ENCODE assay signal across 9 mouse cellular contexts in the genomic region with DNA sequence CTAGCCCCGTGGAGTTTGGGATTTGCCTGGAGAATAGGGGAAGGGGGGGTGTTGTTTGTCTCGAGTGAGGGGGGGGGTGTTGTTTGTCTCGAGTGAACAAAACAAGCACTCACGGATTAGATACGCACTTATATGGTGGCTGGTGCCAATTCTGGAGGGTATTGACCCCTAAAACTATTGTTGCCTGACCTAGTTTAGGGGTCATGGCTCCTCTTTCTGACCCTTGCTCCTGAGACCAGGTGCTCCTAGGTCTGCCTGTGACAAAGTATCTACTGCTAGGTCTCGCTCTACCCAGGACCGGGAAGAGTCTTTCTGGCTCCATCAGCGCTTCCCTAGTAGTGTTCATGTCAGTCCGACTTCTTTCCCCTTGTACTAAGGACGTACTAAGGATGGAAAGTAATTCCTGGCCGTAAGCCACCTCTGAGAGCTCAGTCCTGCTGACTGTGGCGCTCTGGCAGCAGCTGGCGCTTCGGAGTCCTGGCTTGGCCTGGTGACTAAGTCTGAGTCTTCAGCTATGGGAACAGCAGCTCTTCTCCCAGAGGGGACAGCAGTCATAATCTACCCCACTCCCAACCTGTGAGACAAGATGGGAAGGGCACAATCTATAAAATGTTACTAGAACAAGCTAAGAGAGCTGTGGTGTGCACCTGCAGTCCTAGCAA. TPM values are rescaled to one million over a fixed set of nuclear protein-coding genes. Genes with fewer than 3 reads are reported as not detected.
A peak's percentile ranks its signal among the peaks of the same experiment; 100 is the strongest.
DNase-seq lines count a peak whose midpoint lies in the region; ATAC-seq and TF ChIP-seq lines count a peak whose summit lies in the region.
"Had no signal": no experiment of that assay in that cellular context is flagged by ENCODE, and none has a peak within 500 bp of the region (broad histone marks: within the 10 kb centered on the region; RNA-seq: fewer than 3 reads in every experiment).

No protein-coding gene starts in this region.

- WGBS in neural tube, embryonic 11.5 days = 73% methylated on average over 14 of the region's 14 CpGs
- WGBS in intestine, embryonic 14.5 days = 59% methylated on average over 14 of the region's 14 CpGs
- WGBS in liver, embryonic 13.5 days (ENCODE audit: insufficient replicate concordance) = 68% methylated on average over 14 of the region's 14 CpGs
- 19% methylated on average over 14 of the region's 14 CpGs for WGBS in olfactory bulb, adult 2 months

- H3K9me3 ChIP-seq in neural tube, embryonic 11.5 days (ENCODE audit: control insufficient read depth, low read length) = no peaks in the 10 kb centered on the region
- no peaks in the 10 kb centered on the region for H3K9me3 ChIP-seq in intestine, embryonic 14.5 days (ENCODE audit: control insufficient read depth, low read length)
- no peaks in the 10 kb centered on the region for H3K9me3 ChIP-seq in liver, embryonic 13.5 days (replicated peaks)

- no peak for TF ChIP-seq CTCF in olfactory bulb, adult 2 months (IDR thresholded peaks at IDR 0.05; ENCODE audit: insufficient read depth, low read depth, low read length)

- H3K36me3 ChIP-seq in neural tube, embryonic 11.5 days (ENCODE audit: control insufficient read depth, insufficient read depth, low read length) = no peaks in the 10 kb centered on the region
- no peaks in the 10 kb centered on the region for H3K36me3 ChIP-seq in intestine, embryonic 14.5 days (ENCODE audit: control insufficient read depth, insufficient read depth, low read length)
- no peaks in the 10 kb centered on the region for H3K36me3 ChIP-seq in liver, embryonic 13.5 days

- no peak for DNase-seq in neural tube, embryonic 11.5 days (ENCODE audit: low spot score)
- no peak for DNase-seq in neural tube, embryonic 10.5 days (ENCODE audit: extremely low spot score, low spot score)
- peak; percentile 98 for DNase-seq in heart, adult 11 months
- DNase-seq in intestine, embryonic 14.5 days (ENCODE audit: low spot score) = no peak
- DNase-seq in liver, embryonic 13.5 days = no peak
- no peak for DNase-seq in B cell, adult 2 months
- DNase-seq in embryo, embryonic 9.5 days (ENCODE audit: extremely low spot score) = no peak

- TF ChIP-seq POLR2A in olfactory bulb, adult 2 months (IDR thresholded peaks at IDR 0.05; ENCODE audit: insufficient read depth, low read depth, low read length) = no peak

- H3K4me3 ChIP-seq in neural tube, embryonic 11.5 days (ENCODE audit: low read depth, low read length) = peak overlapping the region; percentile 63
- H3K4me3 ChIP-seq in intestine, embryonic 14.5 days (ENCODE audit: low read depth, low read length) = 0 out of 2 replicates have a peak overlapping the region, but pooled peaks have one; percentile 2
- H3K4me3 ChIP-seq in liver, embryonic 13.5 days (replicated peaks) = no peak overlapping the region
- peak overlapping the region; percentile 73 for H3K4me3 ChIP-seq in olfactory bulb, adult 2 months (ENCODE audit: insufficient read depth, low read depth, low read length)

- no peak overlapping the region for H3K9ac ChIP-seq in neural tube, embryonic 11.5 days (ENCODE audit: low read length)
- H3K9ac ChIP-seq in intestine, embryonic 14.5 days (ENCODE audit: low read length) = no peak overlapping the region
- peak overlapping the region; percentile 34 for H3K9ac ChIP-seq in liver, embryonic 13.5 days

- peak overlapping the region; percentile 39 for H3K4me2 ChIP-seq in neural tube, embryonic 11.5 days (ENCODE audit: low read depth)
- peak overlapping the region; percentile 59 for H3K4me2 ChIP-seq in intestine, embryonic 14.5 days (ENCODE audit: low read length)
- peak overlapping the region; percentile 41 for H3K4me2 ChIP-seq in liver, embryonic 13.5 days

- no peak overlapping the region for H3K27ac ChIP-seq in neural tube, embryonic 11.5 days (ENCODE audit: low read depth, low read length)
- H3K27ac ChIP-seq in intestine, embryonic 14.5 days (ENCODE audit: low read depth) = peak overlapping the region; percentile 51
- peak overlapping the region; percentile 63 for H3K27ac ChIP-seq in liver, embryonic 13.5 days
- peak overlapping the region; percentile 97 for H3K27ac ChIP-seq in olfactory bulb, adult 2 months (ENCODE audit: insufficient read depth, low read depth, low read length)

- H3K27me3 ChIP-seq in neural tube, embryonic 11.5 days (ENCODE audit: control insufficient read depth, insufficient read depth, low read length) = no peaks in the 10 kb centered on the region
- no peaks in the 10 kb centered on the region for H3K27me3 ChIP-seq in intestine, embryonic 14.5 days (replicated peaks; ENCODE audit: control insufficient read depth, insufficient read depth, low read length)
- no peaks in the 10 kb centered on the region for H3K27me3 ChIP-seq in liver, embryonic 13.5 days
- H3K27me3 ChIP-seq: Patski had no signal

- ATAC-seq in neural tube, embryonic 11.5 days (ENCODE audit: insufficient read depth, low FRiP score, low TSS enrichment) = no peak
- ATAC-seq in intestine, embryonic 14.5 days (replicated peaks; ENCODE audit: low FRiP score, low TSS enrichment, low read depth) = no peak
- no peak for ATAC-seq in liver, embryonic 13.5 days (ENCODE audit: low read depth)
- ATAC-seq: Patski had no signal

- no peaks in the 10 kb centered on the region for H3K4me1 ChIP-seq in neural tube, embryonic 11.5 days (ENCODE audit: control insufficient read depth, insufficient read depth, low read length)
- peaks cover 11% of the 10 kb centered on the region for H3K4me1 ChIP-seq in intestine, embryonic 14.5 days (replicated peaks; ENCODE audit: control insufficient read depth, insufficient read depth, low read length)
- peaks cover 81% of the 10 kb centered on the region for H3K4me1 ChIP-seq in liver, embryonic 13.5 days (replicated peaks)
- peaks cover 27% of the 10 kb centered on the region for H3K4me1 ChIP-seq in olfactory bulb, adult 2 months (ENCODE audit: control insufficient read depth, insufficient read depth, low read length)

RNA-seq across cellular contexts. Expression of gene Arl4d, which starts 2.7 kb away (rescaled TPM):
- polyA plus RNA-seq in neural tube, embryonic 11.5 days (2014; fragmentation: Nextera tagmentation; extraction: Ambion mirVana) = 23.9 and 29.5 TPM in 2 replicates
- 7.8 and 8.3 TPM in 2 replicates for polyA plus RNA-seq in intestine, embryonic 14.5 days (2014; fragmentation: Nextera tagmentation; extraction: Ambion mirVana)
- 1.1 TPM in 2 replicates for polyA plus RNA-seq in liver, embryonic 13.5 days (2015; fragmentation: Nextera tagmentation; extraction: Ambion mirVana)
- not detected in 2 replicates for polyA plus RNA-seq in olfactory bulb, adult 2 months (2012; ENCODE audit: insufficient read depth, insufficient read length, low replicate concordance, missing spikeins)

RNA-seq across cellular contexts. Expression of gene Rdm1, which starts 41.0 kb away (rescaled TPM):
- polyA plus RNA-seq in neural tube, embryonic 11.5 days (2014; fragmentation: Nextera tagmentation; extraction: Ambion mirVana) = 24.1 and 30.7 TPM in 2 replicates
- polyA plus RNA-seq in intestine, embryonic 14.5 days (2014; fragmentation: Nextera tagmentation; extraction: Ambion mirVana) = 30.8 and 44.8 TPM in 2 replicates
- 8.3 and 8.6 TPM in 2 replicates for polyA plus RNA-seq in liver, embryonic 13.5 days (2015; fragmentation: Nextera tagmentation; extraction: Ambion mirVana)
- polyA plus RNA-seq in olfactory bulb, adult 2 months (2012; ENCODE audit: insufficient read depth, insufficient read length, low replicate concordance, missing spikeins) = not detected in 2 replicates
